Mouse (Mus musculus) liver, embryonic 14.5 days (tissue): ENCODE results near the gene Pfdn5. TPM values are rescaled to one million over a fixed set of nuclear protein-coding genes. Genes with fewer than 3 reads are reported as not detected.

ENCODE experiments used
- ATAC-seq: fragments of 200-750 bp; cut with Nextera tagmentation; 2 replicates; pipeline ENCODE4 v1.8.0; 2017; ENCODE audit warnings: moderate number of reproducible peaks, mild to moderate bottlenecking, moderate library complexity; ENCODE audit not compliant: insufficient read depth
- DNase-seq, 3 experiments: peaks; one replicate each; pipeline ENCODE4 v3.0.0-alpha.2; 2012 to 2013; ENCODE audit warnings: low read depth in 3 of 3, low spot score in 3 of 3
- H3K27ac ChIP-seq: fragments of 300-500 bp; sonication (generic); 2 replicates; pipeline ENCODE4 v1.5.1; 2014; ENCODE audit warnings: moderate library complexity, mild to moderate bottlenecking, control low read depth, inconsistent platforms
- H3K27me3 ChIP-seq: fragments of 300-500 bp; sonication (generic); 2 replicates; pipeline ENCODE4 v1.6.1; 2014; ENCODE audit warnings: mild to moderate bottlenecking, low read length, moderate library complexity; ENCODE audit not compliant: control insufficient read depth, insufficient read depth
- H3K36me3 ChIP-seq: fragments of 300-500 bp; sonication (generic); replicated peaks from 2 replicates; pipeline ENCODE4 v1.6.1; 2014; ENCODE audit warnings: low read depth; ENCODE audit not compliant: control insufficient read depth, insufficient read depth
- H3K4me1 ChIP-seq, 2 experiments: fragments of 200-500 bp in 1 of 2; fragments of 300-500 bp in 1 of 2; sonication (generic) in 1 of 2; replicated peaks; 2 replicates each; pipeline ENCODE4 v1.6.1; 2012 to 2014; ENCODE audit warnings: antibody characterized with exemption in 1 of 2, inconsistent platforms in 1 of 2, low read length in 1 of 2; ENCODE audit not compliant: control insufficient read depth in 2 of 2, insufficient read depth in 2 of 2
- H3K4me2 ChIP-seq: fragments of 300-500 bp; sonication (generic); 2 replicates; pipeline ENCODE4 v1.6.1; 2014; ENCODE audit warnings: low read depth, mild to moderate bottlenecking, control low read depth, moderate library complexity
- H3K4me3 ChIP-seq, 2 experiments: fragments of 200-500 bp in 1 of 2; fragments of 300-500 bp in 1 of 2; sonication (generic) in 1 of 2; 2 replicates each; pipeline ENCODE4 v1.5.1; 2012 to 2014; ENCODE audit warnings: low read depth in 2 of 2, low read length in 2 of 2, mild to moderate bottlenecking in 2 of 2, control low read depth in 1 of 2, inconsistent platforms in 1 of 2, moderate library complexity in 1 of 2; ENCODE audit not compliant: insufficient read depth in 1 of 2
- H3K9ac ChIP-seq: fragments of 300-500 bp; sonication (generic); replicated peaks from 2 replicates; pipeline ENCODE4 v1.6.1; 2014; ENCODE audit warnings: mild to moderate bottlenecking, control low read depth, moderate library complexity
- H3K9me3 ChIP-seq: fragments of 300-500 bp; sonication (generic); 2 replicates; pipeline ENCODE4 v1.6.1; 2016; ENCODE audit warnings: low read length, mixed read lengths; ENCODE audit not compliant: control insufficient read depth
- CTCF ChIP-seq: IDR thresholded peaks from 2 replicates; pipeline ENCODE4 v1.5.1; 2016; ENCODE audit warnings: antibody characterized with exemption, low read depth, control low read depth
- EP300 ChIP-seq: IDR thresholded peaks from 2 replicates; pipeline ENCODE4 v1.6.1; 2016; ENCODE audit warnings: antibody characterized with exemption, low read depth
- WGBS: fragments of 180-500 bp; shearing (Covaris S2); extraction: QIAGEN DNeasy Blood & Tissue Kit; methylation state at CpG from one replicate; pipeline ENCODE4 v1.1.7; 2014; ENCODE audit not compliant: insufficient replicate concordance; 5-methylcytosine and 5-hydroxymethylcytosine counted together
- polyA plus RNA-seq, 2 experiments: library from polyadenylated mRNA; depleted of rRNA in 1 of 2; stranded (reverse) in 1 of 2; unstranded in 1 of 2; fragments of >200 nt; fragmentation: Nextera tagmentation in 1 of 2; extraction: Ambion mirVana in 1 of 2; gene quantifications; 2 replicates each; pipeline versions ENCODE4 v1.2.1 to v1.2.3; 2012 to 2014

Gene Pfdn5
- polyA plus RNA-seq, 2 experiments, result 82.2 to 156 TPM

DNA sequence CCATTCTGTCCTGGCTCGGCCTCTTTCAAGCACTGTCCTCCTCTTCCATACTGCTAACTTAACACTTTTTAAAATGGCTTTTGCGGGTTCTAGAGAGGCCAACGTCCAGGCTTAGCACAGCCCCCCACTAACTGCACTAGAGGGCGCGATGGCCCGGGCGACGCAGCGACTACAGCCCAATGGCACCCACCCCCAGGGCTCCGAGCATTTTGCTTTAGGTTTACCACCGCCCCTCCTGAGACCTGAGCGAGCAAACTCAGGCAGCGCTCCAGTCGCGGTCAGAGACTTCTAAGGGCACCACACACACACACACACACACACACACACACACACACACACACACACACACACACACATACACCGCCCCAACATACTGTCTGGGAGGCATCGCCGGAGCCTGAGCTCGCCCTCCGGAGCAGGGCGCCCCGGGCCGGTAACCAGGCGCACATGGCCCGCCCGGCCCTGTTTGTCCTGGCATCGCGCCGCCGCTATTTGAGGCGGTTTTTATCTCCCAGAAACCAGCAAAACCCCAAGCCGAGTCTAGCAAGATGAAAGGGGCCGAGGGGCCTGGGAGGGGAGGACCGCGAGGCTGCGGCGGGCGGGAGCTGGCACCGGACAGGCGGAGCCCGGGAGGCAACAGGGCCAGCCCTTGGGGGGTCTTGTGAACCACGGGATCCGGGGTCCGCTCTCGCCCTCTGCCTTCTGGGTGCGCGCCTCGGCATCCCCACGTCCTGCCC is 29.4 kb downstream of the Pfdn5 start:
- peaks cover 53% of the 10 kb centered on the region for H3K27me3 ChIP-seq
- H3K27ac ChIP-seq, result no peak overlapping the region
- ATAC-seq, result peak; percentile 13; the same call in 1 of the 2 replicates
- H3K4me2 ChIP-seq, result peak overlapping the region; percentile 73
- TF ChIP-seq CTCF (peak; percentile 45), EP300 (no peak)
- H3K36me3 ChIP-seq, result no peaks in the 10 kb centered on the region
- DNase-seq, result no peak
- peak overlapping the region; percentile 47 to 51 for H3K4me3 ChIP-seq
- WGBS, result under 1% methylated on average over 49 of the region's 49 CpGs
- no peaks in the 10 kb centered on the region for H3K9me3 ChIP-seq
- peak overlapping the region; percentile 35 for H3K9ac ChIP-seq
- peaks cover 3 to 4% of the 10 kb centered on the region in 2 experiments for H3K4me1 ChIP-seq

DNA sequence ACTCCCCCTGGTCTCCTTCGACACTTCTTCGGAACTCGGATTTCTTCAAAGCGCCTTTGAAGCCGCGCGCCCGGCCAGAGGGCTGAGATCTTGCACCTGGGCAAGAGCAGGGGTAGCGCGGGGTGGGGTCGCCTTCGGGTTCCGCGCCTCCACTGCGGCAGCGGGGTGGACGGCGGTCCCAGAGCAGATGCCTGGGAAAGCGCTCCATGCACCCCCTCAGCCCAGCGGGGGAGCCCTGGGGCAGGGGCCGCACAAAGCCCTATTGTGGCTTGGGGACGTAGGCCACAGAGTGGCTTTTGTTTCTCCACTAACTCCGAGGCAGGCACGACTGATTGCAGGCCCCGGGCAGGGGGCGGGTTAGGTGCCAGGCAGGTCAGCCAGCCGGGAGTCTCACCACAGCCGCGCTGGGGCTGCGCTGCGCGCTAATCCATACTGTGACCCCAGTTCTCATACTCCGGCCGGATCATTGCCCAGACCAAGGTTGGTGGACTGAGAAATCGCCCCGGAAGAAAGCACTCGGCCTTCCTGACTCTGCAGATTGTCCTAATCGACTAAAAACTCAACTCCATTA is 30.0 kb downstream of the Pfdn5 start:
- Histone ChIP-seq H3K9ac (peak overlapping the region; percentile 35), H3K9me3 (no peaks in the 10 kb centered on the region), H3K36me3 (no peaks in the 10 kb centered on the region), H3K4me2 (peak overlapping the region; percentile 73), H3K4me1 (peaks cover 3 to 4% of the 10 kb centered on the region in 2 experiments), H3K27me3 (peaks cover 53% of the 10 kb centered on the region), H3K4me3 (peak overlapping the region; percentile 47 to 51), H3K27ac (no peak overlapping the region)
- no peak for TF ChIP-seq EP300
- no peak for TF ChIP-seq CTCF
- ATAC-seq (no peak), DNase-seq (no peak)
- 2% methylated on average over 38 of the region's 38 CpGs for WGBS

DNA sequence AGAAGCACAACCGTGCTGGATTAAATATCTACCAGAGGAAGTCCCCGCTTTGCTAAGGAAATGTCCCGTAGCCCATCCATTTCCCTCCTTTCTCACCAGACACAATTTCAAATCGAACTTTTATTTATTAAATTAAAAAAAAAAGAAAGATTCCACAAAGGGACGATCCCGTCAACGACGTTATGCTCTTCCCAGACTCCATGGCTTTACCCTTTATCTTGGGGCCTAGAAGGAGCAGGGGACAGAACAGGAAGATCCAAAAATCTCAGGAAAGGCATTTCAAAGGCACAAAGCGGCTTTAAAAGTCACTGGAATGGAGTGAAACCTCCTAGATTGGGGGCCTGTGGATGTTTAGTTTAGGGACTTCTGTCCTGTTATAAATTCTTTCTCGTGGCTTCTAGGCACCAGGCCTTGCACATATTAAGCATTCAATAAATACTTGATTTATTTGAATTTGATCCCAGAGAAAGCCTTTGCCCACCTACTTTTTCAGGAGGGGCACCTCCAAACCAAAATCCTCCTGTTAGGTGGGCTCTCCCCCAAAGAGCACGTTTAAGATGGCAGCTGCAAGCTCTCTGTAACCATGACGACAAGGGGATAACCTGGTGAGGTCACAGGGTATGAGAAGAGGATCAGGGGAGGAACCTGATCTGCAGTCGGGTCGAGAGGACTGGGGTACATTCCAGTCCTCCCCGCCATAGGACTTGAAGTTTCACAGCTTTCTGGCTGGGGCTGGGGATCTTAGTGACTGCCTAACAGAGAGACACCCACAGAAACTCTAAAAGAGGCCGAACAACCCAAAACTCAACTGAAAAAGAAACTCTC is 30.8 kb downstream of the Pfdn5 start:
- Histone ChIP-seq H3K4me2 (peak overlapping the region; percentile 73), H3K27me3 (peaks cover 53% of the 10 kb centered on the region), H3K9ac (no peak overlapping the region), H3K9me3 (no peaks in the 10 kb centered on the region), H3K4me3 (no peak overlapping the region), H3K27ac (no peak overlapping the region), H3K36me3 (no peaks in the 10 kb centered on the region), H3K4me1 (no peaks in the 10 kb centered on the region; a peak in 1 of 4 replicates)
- DNase-seq (no peak), ATAC-seq (no peak)
- WGBS, result 34% methylated on average over 16 of the region's 16 CpGs
- TF ChIP-seq EP300 (no peak), CTCF (no peak)

DNA sequence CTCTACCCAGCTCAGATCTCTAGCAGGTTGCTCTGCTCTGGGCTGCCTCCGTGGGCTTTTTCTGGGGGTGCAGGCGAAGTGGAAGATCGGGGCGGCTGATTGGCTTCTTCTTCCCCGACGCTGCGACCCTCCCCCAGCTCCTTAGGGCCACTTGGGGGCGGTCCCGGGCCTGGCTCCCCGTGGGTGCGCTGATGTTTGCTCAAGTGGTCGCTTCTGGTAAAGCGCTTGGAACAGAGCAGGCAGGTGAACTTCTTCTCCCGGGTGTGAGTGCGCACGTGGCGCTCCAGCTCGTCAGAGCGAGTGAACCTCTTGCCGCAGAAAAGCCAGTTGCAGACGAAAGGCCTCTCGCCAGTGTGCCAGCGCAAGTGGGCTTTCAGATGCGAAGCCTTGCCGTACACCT is 32.2 kb downstream of the Pfdn5 start:
- Histone ChIP-seq H3K27me3 (peaks cover 63% of the 10 kb centered on the region), H3K27ac (no peak overlapping the region), H3K4me1 (no peaks in the 10 kb centered on the region; a peak in 1 of 4 replicates), H3K36me3 (no peaks in the 10 kb centered on the region), H3K4me2 (no peak overlapping the region), H3K9me3 (no peaks in the 10 kb centered on the region), H3K4me3 (no peak overlapping the region), H3K9ac (no peak overlapping the region)
- WGBS, result 3% methylated on average over 25 of the region's 25 CpGs
- ATAC-seq, result no peak
- no peak for DNase-seq
- no peak for TF ChIP-seq EP300
- no peak for TF ChIP-seq CTCF

DNA sequence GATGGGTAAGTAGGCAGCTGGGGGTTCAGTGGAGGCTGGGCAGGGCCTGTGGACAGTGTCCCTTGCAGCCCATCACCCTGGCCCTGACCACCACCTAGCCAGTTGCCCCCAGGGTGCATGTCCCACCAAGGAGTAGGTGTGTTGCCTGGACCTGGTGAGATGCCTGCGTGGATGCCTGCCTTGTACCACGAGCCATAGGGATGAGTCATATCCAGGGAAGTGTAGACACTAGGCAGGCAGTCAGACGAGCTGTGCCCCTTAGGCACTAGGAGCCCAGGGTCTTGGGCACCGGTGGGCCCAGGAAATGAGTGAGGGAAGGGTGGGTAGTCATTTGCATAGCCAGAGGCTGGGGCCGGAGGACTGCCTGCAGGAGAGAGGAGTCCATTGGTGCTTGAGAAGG is 32.9 kb downstream of the Pfdn5 start:
- Histone ChIP-seq H3K9me3 (no peaks in the 10 kb centered on the region), H3K4me3 (no peak overlapping the region), H3K4me2 (no peak overlapping the region), H3K4me1 (peaks cover 0 to 2% of the 10 kb centered on the region in 2 experiments; a peak in 1 of 4 replicates), H3K27me3 (peaks cover 63% of the 10 kb centered on the region), H3K27ac (no peak overlapping the region), H3K9ac (no peak overlapping the region), H3K36me3 (no peaks in the 10 kb centered on the region)
- ATAC-seq, result no peak
- DNase-seq, result no peak
- 24% methylated on average over 5 of the region's 5 CpGs for WGBS
- TF ChIP-seq EP300, result no peak
- no peak for TF ChIP-seq CTCF
